Mouse (Mus musculus) lung, embryonic 14.5 days (tissue): ENCODE results near the gene Invs. TPM values are rescaled to one million over a fixed set of nuclear protein-coding genes. Genes with fewer than 3 reads are reported as not detected.

ENCODE experiments used
- ATAC-seq: fragments of 200-750 bp; cut with Nextera tagmentation; 2 replicates; pipeline ENCODE4 v1.8.0; 2017; ENCODE audit warnings: mild to moderate bottlenecking, moderate TSS enrichment, moderate library complexity; ENCODE audit not compliant: insufficient read depth
- DNase-seq: peaks from one replicate; pipeline ENCODE4 v3.0.0-alpha.2; 2015
- H3K27ac ChIP-seq: fragments of 300-500 bp; sonication (generic); 2 replicates; pipeline ENCODE4 v1.5.1; 2014; ENCODE audit warnings: low read depth, mild to moderate bottlenecking, moderate library complexity
- H3K27me3 ChIP-seq: fragments of 300-500 bp; sonication (generic); 2 replicates; pipeline ENCODE4 v1.6.1; 2014; ENCODE audit warnings: low read length, control low read depth; ENCODE audit not compliant: insufficient read depth
- H3K36me3 ChIP-seq: fragments of 300-500 bp; sonication (generic); 2 replicates; pipeline ENCODE4 v1.6.1; 2014; ENCODE audit warnings: control low read depth; ENCODE audit not compliant: insufficient read depth
- H3K4me1 ChIP-seq: fragments of 300-500 bp; sonication (generic); 2 replicates; pipeline ENCODE4 v1.6.1; 2014; ENCODE audit warnings: antibody characterized with exemption, control low read depth; ENCODE audit not compliant: insufficient read depth
- H3K4me2 ChIP-seq: fragments of 300-500 bp; sonication (generic); 2 replicates; pipeline ENCODE4 v1.6.1; 2014; ENCODE audit warnings: mild to moderate bottlenecking
- H3K4me3 ChIP-seq: fragments of 300-500 bp; sonication (generic); 2 replicates; pipeline ENCODE4 v1.5.1; 2014; ENCODE audit warnings: low read depth, low read length
- H3K9ac ChIP-seq: fragments of 300-500 bp; sonication (generic); 2 replicates; pipeline ENCODE4 v1.6.1; 2014
- H3K9me3 ChIP-seq: fragments of 300-500 bp; sonication (generic); 2 replicates; pipeline ENCODE4 v1.6.1; 2016; ENCODE audit warnings: low read depth, low read length, control low read depth
- CTCF ChIP-seq: IDR thresholded peaks from 2 replicates; pipeline ENCODE4 v1.5.1; 2016; ENCODE audit warnings: antibody characterized with exemption, low read depth
- WGBS: fragments of 180-500 bp; shearing (Covaris S2); extraction: QIAGEN DNeasy Blood & Tissue Kit; methylation state at CpG from one replicate; pipeline ENCODE4 v1.1.7; 2014; 5-methylcytosine and 5-hydroxymethylcytosine counted together
- polyA plus RNA-seq: library from polyadenylated mRNA; unstranded; fragments of >200 nt; fragmentation: Nextera tagmentation; extraction: Ambion mirVana; gene quantifications from 2 replicates; pipeline ENCODE4 v1.2.1, GENCODE M21; 2014

Invs gene
- polyA plus RNA-seq, 1 experiment from 2014 or later: 9.6 TPM

- Histone ChIP-seq H3K27me3 (no peaks in the 10 kb centered on the region), H3K4me2 (no peak overlapping the region), H3K27ac (no peak overlapping the region), H3K9me3 (no peaks in the 10 kb centered on the region), H3K9ac (no peak overlapping the region), H3K4me1 (no peaks in the 10 kb centered on the region), H3K36me3 (no peaks in the 10 kb centered on the region), H3K4me3 (no peak overlapping the region)
- no peak for ATAC-seq
- no peak for TF ChIP-seq CTCF
- WGBS: 83% methylated on average over 3 of the region's 3 CpGs
- DNase-seq: no peak
Observed at GRCm38 (mm10) chr4:48267683-48268082, 11.9 kb upstream of the Invs start.

GRCm38 (mm10) chr4:48268127-48268526, 11.4 kb upstream of the Invs start:
- no peak for ATAC-seq
- 67% methylated on average over 1 of the region's 1 CpGs for WGBS
- H3K4me3 ChIP-seq: no peak overlapping the region
- H3K27me3 ChIP-seq: no peaks in the 10 kb centered on the region
- H3K9ac ChIP-seq: no peak overlapping the region
- no peak overlapping the region for H3K4me2 ChIP-seq
- DNase-seq: no peak
- H3K36me3 ChIP-seq: no peaks in the 10 kb centered on the region
- no peak overlapping the region for H3K27ac ChIP-seq
- H3K4me1 ChIP-seq: no peaks in the 10 kb centered on the region
- no peak for TF ChIP-seq CTCF
- no peaks in the 10 kb centered on the region for H3K9me3 ChIP-seq

- Histone ChIP-seq H3K4me2 (no peak overlapping the region), H3K4me1 (no peaks in the 10 kb centered on the region), H3K36me3 (no peaks in the 10 kb centered on the region), H3K9me3 (no peaks in the 10 kb centered on the region), H3K27ac (no peak overlapping the region), H3K9ac (no peak overlapping the region), H3K4me3 (no peak overlapping the region), H3K27me3 (no peaks in the 10 kb centered on the region)
- ATAC-seq: no peak
- no peak for DNase-seq
- TF ChIP-seq CTCF: no peak
Observed at GRCm38 (mm10) chr4:48270532-48270931, 9.0 kb upstream of the Invs start.

GRCm38 (mm10) chr4:48271838-48272237, 7.7 kb upstream of the Invs start:
- DNase-seq (no peak), ATAC-seq (no peak)

GRCm38 (mm10) chr4:48273119-48273829, 6.3 kb upstream of the Invs start:
- ATAC-seq (no peak), DNase-seq (no peak)
- Histone ChIP-seq H3K9me3 (no peaks in the 10 kb centered on the region), H3K4me1 (no peaks in the 10 kb centered on the region), H3K27me3 (no peaks in the 10 kb centered on the region), H3K27ac (no peak overlapping the region), H3K4me3 (no peak overlapping the region), H3K4me2 (no peak overlapping the region), H3K36me3 (no peaks in the 10 kb centered on the region), H3K9ac (no peak overlapping the region)
- 93% methylated on average over 7 of the region's 7 CpGs for WGBS
- TF ChIP-seq CTCF: no peak

More at GRCm38 (mm10) chr4:48271838-48272237, 7.7 kb upstream of the Invs start:
- no peak for TF ChIP-seq CTCF
- Histone ChIP-seq H3K4me3 (no peak overlapping the region), H3K27me3 (no peaks in the 10 kb centered on the region), H3K9me3 (no peaks in the 10 kb centered on the region), H3K27ac (no peak overlapping the region), H3K4me2 (no peak overlapping the region), H3K9ac (no peak overlapping the region), H3K36me3 (no peaks in the 10 kb centered on the region), H3K4me1 (no peaks in the 10 kb centered on the region)
- WGBS: 54% methylated on average over 5 of the region's 5 CpGs

- Histone ChIP-seq H3K27ac (no peak overlapping the region), H3K4me3 (no peak overlapping the region), H3K9me3 (no peaks in the 10 kb centered on the region), H3K9ac (no peak overlapping the region), H3K4me2 (no peak overlapping the region), H3K36me3 (no peaks in the 10 kb centered on the region), H3K4me1 (peaks cover 4% of the 10 kb centered on the region), H3K27me3 (no peaks in the 10 kb centered on the region)
- 79% methylated on average over 3 of the region's 3 CpGs for WGBS
- no peak for TF ChIP-seq CTCF
- DNase-seq: no peak
- ATAC-seq: no peak
Observed at GRCm38 (mm10) chr4:48275736-48276135, 3.8 kb upstream of the Invs start.

- DNase-seq (no peak), ATAC-seq (no peak)
- no peak overlapping the region for H3K27ac ChIP-seq
- TF ChIP-seq CTCF: no peak
- H3K9me3 ChIP-seq: no peaks in the 10 kb centered on the region
- H3K9ac ChIP-seq: no peak overlapping the region
- no peak overlapping the region for H3K4me2 ChIP-seq
- H3K36me3 ChIP-seq: no peaks in the 10 kb centered on the region
- peaks cover 4% of the 10 kb centered on the region for H3K4me1 ChIP-seq
- no peak overlapping the region for H3K4me3 ChIP-seq
- WGBS: 68% methylated on average over 3 of the region's 3 CpGs
- no peaks in the 10 kb centered on the region for H3K27me3 ChIP-seq
Observed at GRCm38 (mm10) chr4:48277011-48277410, 2.5 kb upstream of the Invs start.
